Mouse (Mus musculus): ENCODE measurements around the gene Mecom.

Gene Mecom

GRCm38 (mm10) chr3:30514051-30514754 lies 33.6 kb downstream of the Mecom start:
- no peak for DNase-seq (ENCODE audit: low read depth)

- no peak for DNase-seq (ENCODE audit: low read depth)
These were observed 34.4 kb downstream of the Mecom start for GRCm38 (mm10) chr3:30513314-30513997.

- DNase-seq (ENCODE audit: low read depth) = no peak
These were observed 35.3 kb downstream of the Mecom start for GRCm38 (mm10) chr3:30512459-30513030.

GRCm38 (mm10) chr3:30511796-30512195 lies 36.0 kb downstream of the Mecom start:
- DNase-seq (ENCODE audit: low read depth) = no peak

GRCm38 (mm10) chr3:30511062-30511640 lies 36.7 kb downstream of the Mecom start:
- no peak for DNase-seq (ENCODE audit: low read depth)

- DNase-seq (ENCODE audit: low read depth) = no peak
These were observed 37.2 kb downstream of the Mecom start for GRCm38 (mm10) chr3:30510646-30511045.

GRCm38 (mm10) chr3:30510105-30510504 lies 37.7 kb downstream of the Mecom start:
- DNase-seq (ENCODE audit: low read depth) = no peak

GRCm38 (mm10) chr3:30508930-30509910 lies 38.6 kb downstream of the Mecom start:
- DNase-seq (ENCODE audit: low read depth) = no peak

- no peak for DNase-seq (ENCODE audit: low read depth)
These were observed 39.4 kb downstream of the Mecom start for GRCm38 (mm10) chr3:30508296-30508929.

- no peak for DNase-seq (ENCODE audit: low read depth)
These were observed 40.1 kb downstream of the Mecom start for GRCm38 (mm10) chr3:30507576-30508295.

GRCm38 (mm10) chr3:30507028-30507575 lies 40.7 kb downstream of the Mecom start:
- no peak for DNase-seq (ENCODE audit: low read depth)

- peak; percentile 5 for DNase-seq (ENCODE audit: low read depth)
These were observed 41.3 kb downstream of the Mecom start for GRCm38 (mm10) chr3:30506329-30507027.

GRCm38 (mm10) chr3:30505741-30506251 lies 42.0 kb downstream of the Mecom start:
- no peak for DNase-seq (ENCODE audit: low read depth)

- no peak for DNase-seq (ENCODE audit: low read depth)
These were observed 43.2 kb downstream of the Mecom start for GRCm38 (mm10) chr3:30504561-30504960.

GRCm38 (mm10) chr3:30503821-30504220 lies 44.0 kb downstream of the Mecom start:
- no peak for DNase-seq (ENCODE audit: low read depth)

GRCm38 (mm10) chr3:30498202-30498828 lies 49.5 kb downstream of the Mecom start:
- DNase-seq (ENCODE audit: low read depth) = no peak

- no peak for DNase-seq (ENCODE audit: low read depth)
These were observed 53.4 kb downstream of the Mecom start for GRCm38 (mm10) chr3:30494371-30494770.

GRCm38 (mm10) chr3:30488808-30489207 lies 59.0 kb downstream of the Mecom start:
- no peak for DNase-seq (ENCODE audit: low read depth)

- no peak for DNase-seq (ENCODE audit: low read depth)
These were observed 61.4 kb downstream of the Mecom start for GRCm38 (mm10) chr3:30486422-30486821.

All from naive thymus-derived CD4-positive, alpha-beta T cell, adult 2 months (primary cell).